Mouse (Mus musculus) cerebral cortex, adult 2 months (tissue): ENCODE measurements around the gene Cald1.

Experiments used
- WGBS: fragments of 180-500 bp; shearing (Covaris S2); methylation state at CpG from one replicate; pipeline ENCODE4 v1.1.7; 2018; 5-methylcytosine and 5-hydroxymethylcytosine counted together

Cald1 gene

DNA sequence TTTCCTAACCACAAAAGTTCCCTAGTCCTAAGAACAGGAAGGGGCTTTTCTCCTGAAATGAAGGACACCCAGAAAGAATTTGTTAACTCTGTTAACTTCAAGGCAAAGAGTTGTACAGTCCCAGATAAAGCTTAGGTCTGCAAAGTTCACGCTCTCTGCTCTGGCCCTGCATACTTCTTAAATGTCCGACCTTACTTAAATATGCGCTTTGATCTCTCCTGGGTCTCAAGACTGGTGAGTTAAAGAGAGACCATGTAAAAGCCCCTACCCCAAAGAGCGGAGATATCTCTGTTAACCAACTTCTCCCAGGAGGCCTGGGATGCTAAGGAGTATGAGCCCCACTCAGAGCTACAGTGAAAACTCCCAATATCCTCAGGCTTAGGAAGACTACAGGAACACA is 119.4 kb downstream of the Cald1 start:
- WGBS = 86% methylated on average over 4 of the region's 4 CpGs

- 81% methylated on average over 6 of the region's 6 CpGs for WGBS
These were observed 120.9 kb downstream of the Cald1 start for GRCm38 (mm10) chr6:34719141-34719680.

DNA sequence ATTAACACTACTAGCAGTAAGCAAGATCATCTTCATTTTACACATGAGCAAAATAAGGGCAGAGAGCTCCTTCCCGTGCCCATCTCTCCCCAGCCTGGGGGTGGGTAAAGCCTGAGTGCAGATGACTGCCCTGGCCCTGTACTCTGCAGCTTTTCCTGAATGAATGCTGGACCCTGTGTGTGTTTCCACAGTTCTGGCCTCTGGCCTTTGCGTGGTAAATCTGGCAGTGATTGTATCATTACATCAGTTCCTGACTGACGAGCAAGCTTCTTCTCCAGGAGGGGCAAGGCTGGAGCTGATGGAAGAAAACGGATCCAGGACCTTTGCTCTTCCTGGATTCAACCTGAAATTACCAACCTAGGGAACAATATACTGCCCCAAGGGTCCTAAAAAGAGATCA is 122.1 kb downstream of the Cald1 start:
- WGBS = 74% methylated on average over 4 of the region's 4 CpGs

DNA sequence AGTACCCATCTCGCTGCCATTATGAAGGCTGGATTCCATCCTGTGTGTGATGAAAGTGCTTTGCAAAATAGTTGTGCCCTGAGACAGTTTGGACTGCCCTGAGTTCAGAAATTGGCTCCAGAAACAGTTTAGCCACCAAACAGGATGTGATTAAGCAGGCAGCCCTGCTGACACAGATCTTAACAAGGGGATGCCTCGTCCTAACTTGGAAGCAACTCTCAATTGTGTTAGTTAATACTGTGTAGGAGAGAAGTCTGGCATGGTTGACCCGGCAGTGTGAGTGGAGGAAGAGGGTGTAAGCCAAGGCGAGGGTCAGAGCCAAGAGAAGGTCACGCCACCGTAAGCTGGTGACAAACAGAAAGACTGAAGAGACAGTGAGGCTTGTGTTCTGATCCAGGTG is 123.4 kb downstream of the Cald1 start:
- 63% methylated on average over 6 of the region's 6 CpGs for WGBS

- WGBS = 92% methylated on average over 7 of the region's 7 CpGs
These were observed 124.4 kb downstream of the Cald1 start for GRCm38 (mm10) chr6:34722660-34723059.

- 87% methylated on average over 10 of the region's 10 CpGs for WGBS
These were observed 125.1 kb downstream of the Cald1 start for GRCm38 (mm10) chr6:34723250-34723904.

GRCm38 (mm10) chr6:34725660-34726059 is 127.4 kb downstream of the Cald1 start:
- 55% methylated on average over 1 of the region's 1 CpGs for WGBS

DNA sequence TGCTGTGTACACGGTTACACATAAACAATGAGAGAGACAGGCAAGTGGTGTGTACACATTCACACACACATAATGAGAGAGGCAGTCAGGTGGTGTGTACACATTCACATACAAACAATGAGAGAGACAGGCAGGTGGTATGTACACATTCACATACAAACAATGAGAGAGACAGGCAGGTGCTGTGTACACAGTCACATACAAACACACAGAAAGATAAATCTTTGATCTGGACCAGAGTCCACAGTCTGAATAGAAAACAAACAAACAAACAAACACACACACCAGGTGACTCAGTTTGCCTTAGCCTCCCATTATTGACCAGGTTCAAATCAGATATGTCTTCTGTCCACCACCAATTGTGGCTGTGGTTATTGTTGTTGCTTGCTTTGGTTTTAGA is 127.8 kb downstream of the Cald1 start:
- WGBS = 53% methylated on average over 1 of the region's 1 CpGs

GRCm38 (mm10) chr6:34727316-34727983 is 129.2 kb downstream of the Cald1 start:
- WGBS = 95% methylated on average over 15 of the region's 15 CpGs

DNA sequence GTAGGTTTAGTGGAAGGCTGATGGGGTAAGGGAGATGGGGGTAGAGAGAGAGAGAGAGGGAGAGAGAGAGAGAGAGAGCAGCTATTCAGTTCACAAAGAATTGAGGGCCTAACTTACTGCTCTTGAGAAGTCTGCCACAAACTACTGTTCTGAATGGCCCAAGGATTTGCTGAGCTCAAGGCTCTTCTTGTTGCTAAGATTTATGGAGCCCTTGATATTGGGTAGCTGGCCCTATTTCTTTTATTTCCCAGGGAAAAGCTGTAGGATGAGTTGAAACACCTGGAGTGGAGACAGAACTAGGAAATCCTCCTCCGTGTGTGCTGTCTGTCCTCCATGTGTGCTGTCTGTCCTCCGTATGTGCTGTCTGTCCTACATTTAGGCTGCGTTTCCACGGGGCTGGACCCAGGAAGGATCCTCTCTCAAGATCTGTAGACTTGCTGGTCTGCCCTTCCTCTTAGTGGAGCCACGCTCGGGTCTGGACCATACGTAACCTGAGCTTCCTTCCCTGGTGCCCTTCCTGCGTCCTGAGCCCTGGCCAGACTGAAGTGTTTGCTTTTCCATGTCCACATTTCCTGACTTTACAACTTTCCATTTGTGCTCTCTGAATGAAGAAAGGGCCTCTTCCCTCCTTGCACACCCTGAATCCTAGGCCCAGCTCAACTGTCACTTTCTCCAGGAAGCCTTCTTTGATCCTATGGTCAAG is 131.3 kb downstream of the Cald1 start:
- 85% methylated on average over 8 of the region's 8 CpGs for WGBS

DNA sequence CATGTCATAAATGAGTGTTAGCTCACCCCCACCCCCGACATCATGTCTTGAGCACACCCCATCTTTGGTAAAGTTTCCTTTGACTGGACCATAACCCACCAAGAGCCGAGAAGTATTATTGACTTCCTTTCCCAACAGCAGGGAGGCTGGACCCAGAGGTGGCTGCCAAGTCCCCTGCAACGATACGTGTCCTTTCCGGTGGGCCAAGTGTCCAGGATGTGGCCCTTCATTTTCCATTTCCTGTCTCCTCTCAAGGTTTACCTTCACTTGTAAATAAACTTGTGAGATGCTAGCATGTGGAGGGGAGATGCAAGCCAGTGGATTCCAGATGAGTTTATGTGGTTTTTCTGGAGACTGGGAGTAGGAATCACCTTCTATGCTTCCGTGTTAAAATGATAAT is 132.7 kb downstream of the Cald1 start:
- 84% methylated on average over 6 of the region's 6 CpGs for WGBS

GRCm38 (mm10) chr6:34731529-34731928 is 133.2 kb downstream of the Cald1 start:
- 81% methylated on average over 9 of the region's 9 CpGs for WGBS

- 87% methylated on average over 13 of the region's 13 CpGs for WGBS
These were observed 136.8 kb downstream of the Cald1 start for GRCm38 (mm10) chr6:34734940-34735695.

- WGBS = 62% methylated on average over 2 of the region's 2 CpGs
These were observed 138.6 kb downstream of the Cald1 start for GRCm38 (mm10) chr6:34736934-34737333.

GRCm38 (mm10) chr6:34743946-34744345 is 145.6 kb downstream of the Cald1 start:
- WGBS = 85% methylated on average over 4 of the region's 4 CpGs

- WGBS = 78% methylated on average over 6 of the region's 6 CpGs
These were observed 149.5 kb downstream of the Cald1 start for GRCm38 (mm10) chr6:34747846-34748245.

- WGBS = 90% methylated on average over 11 of the region's 11 CpGs
These were observed 150.3 kb downstream of the Cald1 start for GRCm38 (mm10) chr6:34748566-34748965.

- WGBS = 80% methylated on average over 6 of the region's 6 CpGs
These were observed 151.2 kb downstream of the Cald1 start for GRCm38 (mm10) chr6:34749526-34749925.

GRCm38 (mm10) chr6:34750487-34751120 is 152.3 kb downstream of the Cald1 start:
- 60% methylated on average over 7 of the region's 7 CpGs for WGBS

DNA sequence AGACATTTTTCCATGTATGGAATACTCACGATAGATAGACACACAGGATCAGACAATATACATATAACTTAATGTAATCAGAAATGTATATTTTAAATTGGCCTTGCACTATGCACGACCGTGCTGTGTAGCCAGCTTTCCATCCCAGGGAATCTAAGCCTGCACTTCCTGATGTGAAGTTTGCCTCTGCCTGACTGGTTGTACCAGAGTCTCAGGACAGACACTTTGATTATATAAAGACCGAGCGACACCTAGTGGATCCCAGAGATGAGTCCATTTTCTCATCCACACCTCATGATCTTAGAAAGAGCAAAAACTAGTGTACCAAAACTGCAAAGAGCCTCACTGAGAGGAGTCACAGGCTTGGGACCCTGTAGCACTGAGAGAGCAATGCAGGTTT is 156.1 kb downstream of the Cald1 start:
- WGBS = 28% methylated on average over 5 of the region's 5 CpGs

DNA sequence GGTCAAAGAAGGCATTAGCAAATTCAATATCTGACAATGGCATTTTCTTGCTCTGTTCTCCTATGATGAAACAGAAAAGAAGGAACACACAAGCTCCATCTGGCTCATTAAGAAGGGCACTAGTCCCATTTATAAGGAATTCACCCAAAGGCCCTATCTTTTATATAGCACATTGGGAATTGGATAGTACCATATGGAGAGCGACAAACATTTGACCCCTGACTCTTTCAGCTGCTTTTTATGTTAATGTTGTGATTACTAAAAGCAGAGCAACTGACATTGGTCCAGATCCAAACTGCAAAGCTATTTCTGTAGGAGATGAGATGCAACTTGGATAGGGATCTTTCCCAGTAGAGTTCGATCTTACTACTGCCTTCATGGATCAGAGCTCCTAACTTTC is 160.0 kb downstream of the Cald1 start:
- 82% methylated on average over 2 of the region's 2 CpGs for WGBS
